Mouse (Mus musculus) neural tube, embryonic 15.5 days (tissue): ENCODE results near the gene Tnnt2. TPM values are rescaled to one million over a fixed set of nuclear protein-coding genes. Genes with fewer than 3 reads are reported as not detected.
A peak's percentile ranks its signal among the peaks of the same experiment; 100 is the strongest.

Source experiments
- ATAC-seq: fragments of 200-750 bp; cut with Nextera tagmentation; 2 replicates; pipeline ENCODE4 v1.8.0; 2017; ENCODE audit warnings: mild to moderate bottlenecking, moderate TSS enrichment, moderate library complexity; ENCODE audit not compliant: low FRiP score
- H3K27ac ChIP-seq: fragments of 300-500 bp; sonication (generic); replicated peaks from 2 replicates; pipeline ENCODE4 v1.5.1; 2015; ENCODE audit warnings: mild to moderate bottlenecking, inconsistent platforms
- H3K27me3 ChIP-seq: fragments of 300-500 bp; sonication (generic); replicated peaks from 2 replicates; pipeline ENCODE4 v1.6.1; 2015; ENCODE audit warnings: inconsistent platforms
- H3K36me3 ChIP-seq: fragments of 300-500 bp; sonication (generic); 2 replicates; pipeline ENCODE4 v1.6.1; 2015; ENCODE audit warnings: inconsistent platforms
- H3K4me1 ChIP-seq: fragments of 300-500 bp; sonication (generic); 2 replicates; pipeline ENCODE4 v1.6.1; 2015; ENCODE audit warnings: inconsistent platforms
- H3K4me2 ChIP-seq: fragments of 300-500 bp; sonication (generic); 2 replicates; pipeline ENCODE4 v1.6.1; 2015; ENCODE audit warnings: inconsistent platforms, mild to moderate bottlenecking, moderate library complexity
- H3K4me3 ChIP-seq: fragments of 300-500 bp; sonication (generic); replicated peaks from 2 replicates; pipeline ENCODE4 v1.5.1; 2015; ENCODE audit warnings: mild to moderate bottlenecking, inconsistent platforms
- H3K9ac ChIP-seq: fragments of 300-500 bp; sonication (generic); replicated peaks from 2 replicates; pipeline ENCODE4 v1.6.1; 2015; ENCODE audit warnings: mild to moderate bottlenecking, inconsistent platforms
- H3K9me3 ChIP-seq: fragments of 300-500 bp; sonication (generic); replicated peaks from 2 replicates; pipeline ENCODE4 v1.6.1; 2016; ENCODE audit warnings: inconsistent platforms
- WGBS: fragments of 180-500 bp; shearing (Covaris S2); methylation state at CpG from one replicate; pipeline ENCODE4 v1.1.7; 2015; ENCODE audit warnings: mixed read lengths; 5-methylcytosine and 5-hydroxymethylcytosine counted together
- polyA plus RNA-seq: library from polyadenylated mRNA; unstranded; fragments of >200 nt; fragmentation: Nextera tagmentation; extraction: Ambion mirVana; gene quantifications from 2 replicates; pipeline ENCODE4 v1.2.1, GENCODE M21; 2015

Tnnt2 gene
- 9.7 and 12.3 TPM in 2 replicates for polyA plus RNA-seq

DNA sequence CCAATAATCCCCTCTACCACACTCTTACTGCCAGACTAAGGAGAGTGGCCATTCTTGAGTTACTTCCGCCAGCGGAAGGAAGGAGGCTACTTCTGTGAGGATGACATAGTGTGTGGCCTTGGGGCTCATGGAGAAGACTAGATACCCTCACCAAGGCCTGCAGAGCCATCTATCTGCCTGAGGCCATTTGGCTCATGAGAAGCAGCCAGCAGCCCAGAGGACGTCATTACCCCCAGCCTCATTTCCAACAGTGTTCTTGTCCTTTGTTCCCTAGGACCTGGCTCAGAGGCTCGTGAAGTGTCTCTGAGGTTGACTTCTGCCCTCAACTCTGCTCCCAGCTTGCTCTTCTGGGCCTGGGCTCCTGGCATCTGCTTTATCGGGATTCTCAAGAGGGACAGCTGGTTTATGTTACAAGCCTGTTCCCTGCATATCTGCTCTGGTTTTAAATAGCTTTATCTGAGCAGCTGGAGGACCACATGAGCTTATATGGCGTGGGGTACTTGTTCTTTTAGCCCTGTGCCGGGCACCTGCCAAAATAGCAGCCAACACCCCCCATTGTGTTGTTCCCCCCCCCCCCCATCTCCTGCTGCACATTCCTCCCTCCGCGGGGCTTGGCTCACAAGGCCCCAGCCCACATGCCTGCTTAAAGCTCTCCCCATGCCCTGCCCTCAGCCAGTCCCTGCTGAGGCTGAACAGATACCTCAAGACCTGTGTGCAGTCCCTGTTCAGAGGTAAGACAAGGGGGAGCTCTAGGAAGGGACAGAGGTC, at the start of gene Tnnt2:
Tnnt2 (plus strand) TSS at position 639 of the 768 bp plus-strand sequence.
- Histone ChIP-seq H3K9ac (no peak within 1 kb of the TSS), H3K4me2 (no peak within 1 kb of the TSS), H3K4me1 (peaks cover 10% of the 10 kb centered on the region), H3K27ac (no peak within 1 kb of the TSS), H3K36me3 (no peaks in the 10 kb centered on the region), H3K27me3 (no peaks in the 10 kb centered on the region), H3K9me3 (no peaks in the 10 kb centered on the region), H3K4me3 (no peak within 1 kb of the TSS)
- ATAC-seq: no peak
- 45% methylated on average over 9 of the region's 9 CpGs for WGBS

- Histone ChIP-seq H3K4me3 (no peak overlapping the region), H3K4me1 (0 out of 2 replicates have a peak, but pooled peaks cover 3% of the 10 kb centered on the region), H3K36me3 (no peaks in the 10 kb centered on the region), H3K9ac (no peak overlapping the region), H3K9me3 (no peaks in the 10 kb centered on the region), H3K27ac (no peak overlapping the region), H3K27me3 (no peaks in the 10 kb centered on the region; the same call in 1 of the 2 replicates), H3K4me2 (no peak overlapping the region)
- 46% methylated on average over 3 of the region's 3 CpGs for WGBS
- no peak for ATAC-seq
Observed at GRCm38 (mm10) chr1:135787799-135788198, 48.4 kb upstream of the Tnnt2 start.

DNA sequence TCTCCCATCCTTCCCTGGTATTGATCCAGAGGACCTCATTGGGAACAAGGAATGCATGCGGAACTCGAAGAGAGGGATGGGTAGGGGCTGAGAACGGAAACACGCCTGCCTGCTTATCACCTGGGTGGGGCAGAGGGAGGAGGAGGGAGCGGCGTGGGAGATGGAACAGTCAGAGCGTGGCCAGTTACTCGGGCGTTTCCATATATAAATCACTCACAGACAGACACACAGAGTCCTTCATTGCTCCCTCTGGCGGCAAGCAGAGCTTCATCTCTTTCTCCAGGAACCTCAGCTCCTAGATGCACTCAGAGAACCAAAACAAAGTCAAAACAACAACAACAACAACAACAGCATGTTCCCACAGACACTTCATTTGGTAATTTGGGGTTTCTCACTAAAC, 47.4 kb upstream of the Tnnt2 start:
- 34% methylated on average over 10 of the region's 10 CpGs for WGBS
- ATAC-seq: no peak; the same call in 1 of the 2 replicates
- Histone ChIP-seq H3K9ac (no peak overlapping the region), H3K4me2 (0 out of 2 replicates have a peak overlapping the region, but pooled peaks have one; percentile 22), H3K4me3 (no peak overlapping the region), H3K27ac (no peak overlapping the region), H3K36me3 (no peaks in the 10 kb centered on the region), H3K4me1 (peaks cover 7% of the 10 kb centered on the region), H3K27me3 (peaks cover 5% of the 10 kb centered on the region; the same call in 1 of the 2 replicates), H3K9me3 (no peaks in the 10 kb centered on the region)

GRCm38 (mm10) chr1:135789815-135790214, 46.3 kb upstream of the Tnnt2 start:
- 10% methylated on average over 5 of the region's 5 CpGs for WGBS
- Histone ChIP-seq H3K4me1 (peaks cover 17% of the 10 kb centered on the region), H3K4me3 (no peak overlapping the region), H3K36me3 (no peaks in the 10 kb centered on the region), H3K27me3 (peaks cover 13% of the 10 kb centered on the region; the same call in 1 of the 2 replicates), H3K9ac (no peak overlapping the region), H3K9me3 (no peaks in the 10 kb centered on the region), H3K27ac (no peak overlapping the region), H3K4me2 (no peak overlapping the region)
- no peak for ATAC-seq

- no peaks in the 10 kb centered on the region for H3K9me3 ChIP-seq
- H3K4me2 ChIP-seq: no peak overlapping the region
- no peak for ATAC-seq
- 69% methylated on average over 13 of the region's 13 CpGs for WGBS
- no peak overlapping the region for H3K4me3 ChIP-seq
- H3K27ac ChIP-seq: no peak overlapping the region
- peaks cover 18% of the 10 kb centered on the region for H3K4me1 ChIP-seq
- peaks cover 15% of the 10 kb centered on the region; the same call in 1 of the 2 replicates for H3K27me3 ChIP-seq
- H3K9ac ChIP-seq: no peak overlapping the region
- no peaks in the 10 kb centered on the region for H3K36me3 ChIP-seq
Observed at GRCm38 (mm10) chr1:135792143-135792939, 43.8 kb upstream of the Tnnt2 start.

DNA sequence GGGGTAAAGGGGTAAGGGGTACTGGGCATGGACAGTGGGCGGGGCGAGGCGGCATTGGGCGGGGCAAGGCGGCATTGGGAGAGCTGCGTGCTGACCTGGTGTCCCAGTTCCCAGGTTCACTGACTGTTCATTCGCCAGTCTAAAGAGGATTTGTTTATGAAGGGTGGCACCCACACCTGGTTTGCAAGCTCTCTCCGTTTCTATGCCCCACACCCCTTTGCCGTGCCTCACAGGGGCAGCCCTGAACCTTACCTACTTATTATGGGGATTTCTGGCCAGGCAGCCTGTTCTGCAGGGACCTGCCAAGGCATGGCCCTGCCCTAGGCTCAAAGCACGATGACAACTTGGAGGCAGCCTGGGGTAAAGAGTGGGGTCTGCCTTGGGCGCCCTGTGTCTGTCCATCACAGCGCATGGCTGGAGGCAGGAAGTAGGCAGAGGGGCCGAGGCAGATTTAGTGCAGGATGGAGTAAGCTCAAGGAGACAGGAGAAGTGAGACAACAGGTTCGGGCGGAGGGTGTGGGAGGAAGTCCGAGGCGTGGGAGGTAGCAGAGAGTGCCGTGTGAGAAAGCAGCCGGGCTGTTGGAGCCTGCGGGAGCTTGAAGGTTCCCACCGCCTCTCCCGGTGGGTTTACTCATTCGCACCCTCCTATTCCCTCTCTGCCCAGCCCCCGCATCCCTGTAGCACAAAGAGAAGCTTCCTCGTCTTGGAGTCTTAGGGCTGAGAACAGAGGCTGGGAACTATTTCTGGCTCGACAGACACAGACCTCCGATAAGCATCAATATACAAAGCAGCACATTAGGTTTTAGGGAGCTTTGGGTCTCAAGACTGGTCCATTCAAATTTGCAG, 42.6 kb upstream of the Tnnt2 start:
- Histone ChIP-seq H3K4me1 (peaks cover 18% of the 10 kb centered on the region), H3K9ac (no peak overlapping the region), H3K27me3 (peaks cover 15% of the 10 kb centered on the region; the same call in 1 of the 2 replicates), H3K4me3 (0 out of 2 replicates have a peak overlapping the region, but pooled peaks have one; percentile 1), H3K27ac (no peak overlapping the region), H3K9me3 (no peaks in the 10 kb centered on the region), H3K4me2 (peak overlapping the region; percentile 48), H3K36me3 (no peaks in the 10 kb centered on the region)
- ATAC-seq: 0 out of 2 replicates have a peak, but pooled peaks have one; percentile 15
- WGBS: 20% methylated on average over 27 of the region's 27 CpGs

- Histone ChIP-seq H3K4me2 (peak overlapping the region; percentile 48), H3K4me3 (no peak overlapping the region), H3K36me3 (no peaks in the 10 kb centered on the region), H3K9me3 (no peaks in the 10 kb centered on the region), H3K4me1 (peaks cover 15% of the 10 kb centered on the region), H3K27ac (no peak overlapping the region), H3K27me3 (peaks cover 15% of the 10 kb centered on the region; the same call in 1 of the 2 replicates), H3K9ac (no peak overlapping the region)
- ATAC-seq: no peak
- 55% methylated on average over 20 of the region's 20 CpGs for WGBS
Observed at GRCm38 (mm10) chr1:135794216-135795134, 41.7 kb upstream of the Tnnt2 start.

- Histone ChIP-seq H3K4me1 (peaks cover 17% of the 10 kb centered on the region), H3K9me3 (no peaks in the 10 kb centered on the region), H3K4me3 (no peak overlapping the region), H3K9ac (no peak overlapping the region), H3K4me2 (no peak overlapping the region), H3K27ac (no peak overlapping the region), H3K36me3 (no peaks in the 10 kb centered on the region), H3K27me3 (peaks cover 12% of the 10 kb centered on the region; the same call in 1 of the 2 replicates)
- no peak for ATAC-seq
- WGBS: 85% methylated on average over 1 of the region's 1 CpGs
Observed at GRCm38 (mm10) chr1:135798492-135798891, 37.7 kb upstream of the Tnnt2 start.

GRCm38 (mm10) chr1:135799109-135799627, 37.0 kb upstream of the Tnnt2 start:
- no peak overlapping the region for H3K4me2 ChIP-seq
- 77% methylated on average over 8 of the region's 8 CpGs for WGBS
- no peak overlapping the region for H3K9ac ChIP-seq
- no peaks in the 10 kb centered on the region for H3K36me3 ChIP-seq
- ATAC-seq: no peak
- no peak overlapping the region for H3K4me3 ChIP-seq
- H3K4me1 ChIP-seq: peaks cover 11% of the 10 kb centered on the region; the same call in 1 of the 2 replicates
- H3K27ac ChIP-seq: no peak overlapping the region
- no peaks in the 10 kb centered on the region for H3K9me3 ChIP-seq
- peaks cover 8% of the 10 kb centered on the region; the same call in 1 of the 2 replicates for H3K27me3 ChIP-seq
